Mouse (Mus musculus): ENCODE results near the gene Adamtsl3. TPM values are rescaled to one million over a fixed set of nuclear protein-coding genes. Genes with fewer than 3 reads are reported as not detected.

The Adamtsl3 gene
- polyA plus RNA-seq (2012; fragmentation: generic; extraction: Trizol): 5.1 TPM
- long read RNA-seq, experiment 1, partial matches to known transcripts: 0 of 13 reads
- long read RNA-seq, experiment 1, other reads (novel, unspliced or antisense): 13 of 13 reads
- long read RNA-seq, experiment 2, full-length matches to known transcripts: 2 of 8 reads
- long read RNA-seq, experiment 2, partial matches to known transcripts: 5 of 8 reads
- long read RNA-seq, experiment 2, other reads (novel, unspliced or antisense): 1 of 8 reads

DNA sequence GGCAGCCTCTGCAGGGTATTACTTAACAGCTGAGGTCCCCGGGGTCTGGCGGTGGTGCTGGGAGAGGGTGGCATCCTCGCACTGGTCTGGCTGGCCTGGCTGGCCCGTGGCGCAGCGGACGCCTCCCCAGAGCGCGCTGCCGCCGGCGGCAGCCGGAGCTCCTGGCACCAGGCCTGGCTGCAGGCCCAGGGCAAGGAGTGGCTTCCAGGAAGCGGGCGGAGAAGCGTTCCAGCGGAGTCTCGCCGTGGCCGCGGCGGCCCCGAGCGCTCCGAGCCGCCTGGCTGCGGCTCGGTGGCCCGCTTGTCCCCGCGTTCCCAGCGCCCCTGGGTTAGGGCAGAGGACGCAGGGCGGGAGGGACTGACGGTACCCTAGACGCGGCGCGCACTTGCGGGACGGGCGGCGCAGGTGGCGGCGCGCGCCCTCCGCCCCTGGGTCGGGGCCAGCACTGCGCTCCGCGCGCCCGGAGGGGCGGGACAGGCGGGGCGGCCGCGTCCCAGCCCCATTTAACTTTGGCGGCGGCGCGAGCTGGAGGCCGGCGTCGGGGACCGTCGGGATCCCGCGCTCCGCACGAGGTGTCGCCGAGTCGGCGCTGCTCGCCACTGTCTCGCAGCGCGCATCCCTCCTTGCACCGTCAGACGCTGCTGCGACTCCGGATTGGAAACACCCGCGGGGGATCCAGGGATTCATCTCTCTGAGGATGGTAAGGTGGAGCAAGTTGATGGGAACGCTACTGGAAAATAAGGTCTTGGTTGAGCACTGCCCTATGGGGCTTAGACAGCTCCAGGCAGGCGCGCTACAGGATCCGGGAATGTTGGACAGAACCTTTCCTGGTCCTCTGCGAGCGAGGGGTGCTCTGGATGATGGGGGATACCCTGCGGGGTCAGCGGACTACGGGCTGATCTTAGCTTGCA lies at the start of gene Adamtsl3:
Gene Adamtsl3 (plus strand): TSS at position 484 of the 911 bp plus-strand sequence.
- H3K36me3 ChIP-seq (ENCODE audit: control insufficient read depth, insufficient read depth): peaks cover 5% of the 10 kb centered on the region
- peak within 1 kb of the TSS; percentile 43 for H3ac ChIP-seq (ENCODE audit: control insufficient read depth, insufficient read length, low read depth)
- H3K4me3 ChIP-seq (ENCODE audit: insufficient read depth, poor library complexity, severe bottlenecking): peak within 1 kb of the TSS; percentile 31
- peaks cover 2% of the 10 kb centered on the region for H3K79me3 ChIP-seq (ENCODE audit: low read depth)
- TF ChIP-seq CTCF (IDR thresholded peaks at IDR 0.05; ENCODE audit: control insufficient read depth, insufficient read depth, insufficient read length) (no peak), CEBPB (IDR thresholded peaks at IDR 0.05; ENCODE audit: low read depth) (no peak), MYOD1 (IDR thresholded peaks at IDR 0.05; ENCODE audit: control insufficient read depth, insufficient read length, low read depth) (no peak), USF1 (IDR thresholded peaks at IDR 0.05; ENCODE audit: low read depth) (no peak), FOSL1 (IDR thresholded peaks at IDR 0.05; ENCODE audit: insufficient read depth, low read length, poor library complexity, severe bottlenecking) (no peak), MAX (IDR thresholded peaks at IDR 0.05) (no peak), MYOG (IDR thresholded peaks at IDR 0.05; ENCODE audit: control insufficient read depth, extremely low read depth, insufficient read length) (no peak)
- H3K27me3 ChIP-seq (ENCODE audit: control insufficient read depth, insufficient read depth, insufficient read length): no peaks in the 10 kb centered on the region
- peaks cover 16% of the 10 kb centered on the region for H3K79me2 ChIP-seq (ENCODE audit: control insufficient read depth, insufficient read depth)

DNA sequence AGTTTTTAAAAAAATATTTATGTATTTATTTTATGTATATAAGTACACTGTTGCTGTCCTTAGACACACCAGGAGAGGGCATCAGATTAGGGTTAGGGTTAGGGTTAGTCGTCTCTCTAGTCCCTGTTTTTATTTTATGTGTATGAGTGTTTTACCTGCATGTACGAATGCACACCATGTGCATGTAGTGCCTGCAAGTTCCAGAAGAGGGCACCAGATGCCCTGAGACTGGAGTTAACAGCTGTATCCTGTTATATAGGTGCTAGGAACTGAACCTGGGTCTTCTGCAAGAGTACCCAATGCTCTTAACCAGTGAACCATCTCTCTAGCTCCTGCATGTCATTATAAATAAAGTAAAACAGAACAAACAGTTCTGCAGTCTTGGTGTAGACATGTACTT lies 48.3 kb upstream of the Adamtsl3 start:
- Histone ChIP-seq H3K36me3 (ENCODE audit: control insufficient read depth, insufficient read depth) (no peaks in the 10 kb centered on the region), H3K27me3 (ENCODE audit: control insufficient read depth, insufficient read depth, insufficient read length) (no peaks in the 10 kb centered on the region), H3K79me3 (ENCODE audit: low read depth) (no peaks in the 10 kb centered on the region), H3K4me3 (ENCODE audit: insufficient read depth, poor library complexity, severe bottlenecking) (no peak overlapping the region), H3K79me2 (ENCODE audit: control insufficient read depth, insufficient read depth) (no peaks in the 10 kb centered on the region), H3ac (ENCODE audit: control insufficient read depth, insufficient read length, low read depth) (no peak overlapping the region)
- TF ChIP-seq CTCF (IDR thresholded peaks at IDR 0.05; ENCODE audit: control insufficient read depth, insufficient read depth, insufficient read length) (no peak), MYOG (IDR thresholded peaks at IDR 0.05; ENCODE audit: control insufficient read depth, extremely low read depth, insufficient read length) (no peak), USF1 (IDR thresholded peaks at IDR 0.05; ENCODE audit: low read depth) (no peak), FOSL1 (IDR thresholded peaks at IDR 0.05; ENCODE audit: insufficient read depth, low read length, poor library complexity, severe bottlenecking) (no peak), MYOD1 (IDR thresholded peaks at IDR 0.05; ENCODE audit: control insufficient read depth, insufficient read length, low read depth) (no peak), MAX (IDR thresholded peaks at IDR 0.05) (no peak), CEBPB (IDR thresholded peaks at IDR 0.05; ENCODE audit: low read depth) (no peak)

DNA sequence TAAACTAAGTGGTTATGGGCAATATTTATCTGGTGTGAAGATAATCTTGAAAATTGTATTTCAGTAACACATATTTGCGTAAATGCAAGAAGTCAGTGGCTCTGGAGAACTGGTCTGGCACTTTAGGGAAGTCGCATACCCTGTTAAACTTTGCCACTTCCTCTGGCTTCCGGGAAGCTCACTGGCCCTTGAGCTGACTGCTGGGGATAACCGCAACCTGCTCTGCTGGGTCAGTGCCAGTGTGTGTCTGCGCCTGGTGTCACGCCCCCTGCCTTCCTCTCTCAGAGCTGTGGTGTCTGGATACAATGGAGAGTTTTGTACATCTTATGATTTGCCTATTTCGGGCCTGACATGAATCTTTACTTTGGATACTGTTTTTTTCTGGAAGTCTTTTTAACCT lies 42.1 kb upstream of the Adamtsl3 start:
- H3K79me2 ChIP-seq (ENCODE audit: control insufficient read depth, insufficient read depth): no peaks in the 10 kb centered on the region
- no peak overlapping the region for H3ac ChIP-seq (ENCODE audit: control insufficient read depth, insufficient read length, low read depth)
- TF ChIP-seq MYOG (IDR thresholded peaks at IDR 0.05; ENCODE audit: control insufficient read depth, extremely low read depth, insufficient read length): no peak
- no peaks in the 10 kb centered on the region for H3K27me3 ChIP-seq (ENCODE audit: control insufficient read depth, insufficient read depth, insufficient read length)
- H3K36me3 ChIP-seq (ENCODE audit: control insufficient read depth, insufficient read depth): no peaks in the 10 kb centered on the region
- H3K4me3 ChIP-seq (ENCODE audit: insufficient read depth, poor library complexity, severe bottlenecking): no peak overlapping the region
- no peaks in the 10 kb centered on the region for H3K79me3 ChIP-seq (ENCODE audit: low read depth)

DNA sequence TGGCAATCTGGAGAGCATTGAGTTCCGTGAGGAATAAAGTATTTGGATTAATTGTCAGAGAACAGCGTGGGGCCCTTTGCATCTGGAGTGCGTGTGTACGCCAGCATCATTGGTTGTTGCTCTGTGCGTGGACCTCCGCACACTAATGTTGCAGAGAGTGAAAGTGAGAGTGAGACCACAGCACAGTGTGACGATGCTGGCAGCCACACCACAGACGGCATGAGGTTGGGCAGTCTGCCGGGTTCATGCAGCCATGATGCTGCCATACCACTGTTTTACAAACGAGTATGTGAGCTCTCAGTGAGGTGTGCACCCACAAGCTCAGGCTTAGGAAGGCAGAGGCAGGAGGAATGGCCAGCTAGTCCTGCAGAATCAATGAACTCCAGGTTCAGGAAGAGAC lies 41.4 kb upstream of the Adamtsl3 start:
- H3K79me2 ChIP-seq (ENCODE audit: control insufficient read depth, insufficient read depth): no peaks in the 10 kb centered on the region

DNA sequence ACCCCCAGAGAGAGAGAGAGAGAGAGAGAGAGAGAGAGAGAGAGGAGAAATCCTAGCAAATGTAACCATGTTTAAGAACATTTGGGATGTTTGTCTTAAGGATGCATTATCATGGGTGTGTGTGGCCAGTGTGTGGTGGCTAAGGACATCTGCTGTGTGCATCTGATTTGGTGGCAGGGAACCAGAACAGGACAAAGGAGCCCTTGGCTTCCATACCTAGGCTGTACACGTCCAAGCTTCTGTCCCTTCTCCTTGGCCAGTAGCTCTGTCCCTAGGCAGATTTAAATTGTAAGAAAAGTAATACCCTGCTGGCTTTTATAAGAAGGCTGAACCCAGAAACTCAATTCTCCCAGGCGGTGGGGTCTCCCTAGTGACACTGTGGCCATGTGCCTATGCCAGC lies 40.9 kb upstream of the Adamtsl3 start:
- no peak overlapping the region for H3ac ChIP-seq (ENCODE audit: control insufficient read depth, insufficient read length, low read depth)
- TF ChIP-seq FOSL1 (IDR thresholded peaks at IDR 0.05; ENCODE audit: insufficient read depth, low read length, poor library complexity, severe bottlenecking) (no peak), CEBPB (IDR thresholded peaks at IDR 0.05; ENCODE audit: low read depth) (no peak)
- no peak overlapping the region for H3K4me3 ChIP-seq (ENCODE audit: insufficient read depth, poor library complexity, severe bottlenecking)
- H3K36me3 ChIP-seq (ENCODE audit: control insufficient read depth, insufficient read depth): no peaks in the 10 kb centered on the region
- no peaks in the 10 kb centered on the region for H3K27me3 ChIP-seq (ENCODE audit: control insufficient read depth, insufficient read depth, insufficient read length)
- H3K79me3 ChIP-seq (ENCODE audit: low read depth): no peaks in the 10 kb centered on the region
- no peaks in the 10 kb centered on the region for H3K79me2 ChIP-seq (ENCODE audit: control insufficient read depth, insufficient read depth)

More for the DNA sequence above, 41.4 kb upstream of the Adamtsl3 start:
- Histone ChIP-seq H3K79me3 (ENCODE audit: low read depth) (no peaks in the 10 kb centered on the region), H3K4me3 (ENCODE audit: insufficient read depth, poor library complexity, severe bottlenecking) (no peak overlapping the region), H3K36me3 (ENCODE audit: control insufficient read depth, insufficient read depth) (no peaks in the 10 kb centered on the region), H3K27me3 (ENCODE audit: control insufficient read depth, insufficient read depth, insufficient read length) (no peaks in the 10 kb centered on the region), H3ac (ENCODE audit: control insufficient read depth, insufficient read length, low read depth) (no peak overlapping the region)
- TF ChIP-seq FOSL1 (IDR thresholded peaks at IDR 0.05; ENCODE audit: insufficient read depth, low read length, poor library complexity, severe bottlenecking) (no peak), CTCF (IDR thresholded peaks at IDR 0.05; ENCODE audit: control insufficient read depth, insufficient read depth, insufficient read length) (no peak), MYOD1 (IDR thresholded peaks at IDR 0.05; ENCODE audit: control insufficient read depth, insufficient read length, low read depth) (no peak), MAX (IDR thresholded peaks at IDR 0.05) (no peak), CEBPB (IDR thresholded peaks at IDR 0.05; ENCODE audit: low read depth) (no peak), MYOG (IDR thresholded peaks at IDR 0.05; ENCODE audit: control insufficient read depth, extremely low read depth, insufficient read length) (no peak), USF1 (IDR thresholded peaks at IDR 0.05; ENCODE audit: low read depth) (no peak)

Measured in C2C12 (cell line).